Mouse (Mus musculus): ENCODE results near the gene Ttll2.
"Not testable (repeated sequence)": the region's sequence is repeated elsewhere in the genome, so short reads cannot be mapped to it uniquely, and the experiment has no call there.

Gene Ttll2

DNA sequence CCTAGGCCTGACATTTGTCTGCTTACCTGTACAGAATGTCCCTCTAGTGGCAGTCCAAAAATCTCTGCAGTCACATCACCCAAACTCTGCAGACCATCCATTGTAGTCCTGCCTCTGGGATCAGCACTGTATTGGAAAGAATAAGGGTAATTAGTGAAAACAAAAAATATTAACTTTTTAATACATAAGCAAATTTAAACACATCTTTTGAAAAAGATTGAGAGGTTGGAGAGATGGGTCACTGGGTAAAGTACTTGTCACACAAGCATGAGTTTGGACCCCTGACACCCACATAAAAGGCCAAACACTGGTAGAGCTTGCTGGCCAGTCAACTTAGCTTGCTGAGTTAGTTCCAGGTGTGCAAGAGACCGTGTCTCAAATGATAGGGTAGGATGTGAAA, at the start of gene Ttll2:
Ttll2 (minus strand) TSS at position 101 of the 400 bp plus-strand sequence.
- not testable (repeated sequence) for DNase-seq

- not testable (repeated sequence) for DNase-seq
These were observed 47.3 kb upstream of the Ttll2 start for GRCm38 (mm10) chr17:7399770-7400169.

GRCm38 (mm10) chr17:7398198-7398847, 45.8 kb upstream of the Ttll2 start:
- not testable (repeated sequence) for DNase-seq

GRCm38 (mm10) chr17:7397079-7397478, 44.6 kb upstream of the Ttll2 start:
- DNase-seq, result not testable (repeated sequence)

DNA sequence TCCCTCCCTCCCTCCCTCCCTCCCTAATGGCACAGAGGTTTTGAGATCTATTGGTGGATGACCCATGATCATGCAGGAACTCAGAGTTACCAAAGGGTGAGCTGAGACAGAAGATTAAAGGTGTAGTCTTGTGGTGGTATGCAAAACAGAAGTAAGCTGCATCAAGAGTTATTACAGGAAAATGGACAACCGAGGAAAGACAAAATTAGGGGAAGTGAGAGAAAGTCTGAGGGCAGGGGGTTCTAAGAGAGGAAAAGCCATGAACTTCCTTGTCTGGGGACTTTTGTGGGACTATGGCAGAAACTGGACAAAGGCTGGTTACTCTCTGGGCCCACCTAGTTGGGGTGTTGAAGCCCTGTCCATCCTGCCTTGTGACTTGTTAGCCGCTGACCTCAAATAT, 43.8 kb upstream of the Ttll2 start:
- not testable (repeated sequence) for DNase-seq

GRCm38 (mm10) chr17:7395671-7396070, 43.2 kb upstream of the Ttll2 start:
- not testable (repeated sequence) for DNase-seq

DNA sequence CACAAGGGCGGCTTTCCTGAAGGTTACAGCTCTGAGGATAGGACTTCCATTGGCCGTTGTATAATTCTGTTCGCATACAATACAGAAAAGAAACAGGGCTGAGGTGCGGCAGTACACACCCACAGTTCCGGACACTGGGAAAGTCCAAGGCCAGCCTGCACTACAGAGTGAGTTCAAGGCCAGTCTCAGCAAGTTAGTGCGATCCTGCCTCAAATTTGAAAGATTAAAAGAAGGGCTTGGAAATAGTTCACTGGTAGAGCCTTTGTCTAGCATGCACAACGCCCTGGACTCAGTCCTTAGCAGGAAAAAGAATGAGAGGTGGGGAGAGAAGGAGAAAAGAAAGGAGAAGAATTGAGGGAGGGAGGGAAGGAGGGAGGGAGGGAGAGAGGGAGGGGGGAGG, 42.6 kb upstream of the Ttll2 start:
- DNase-seq, result not testable (repeated sequence)

- not testable (repeated sequence) for DNase-seq
These were observed 37.4 kb upstream of the Ttll2 start for GRCm38 (mm10) chr17:7389898-7390297.

- DNase-seq, result not testable (repeated sequence)
These were observed 36.5 kb upstream of the Ttll2 start for GRCm38 (mm10) chr17:7388958-7389356.

DNA sequence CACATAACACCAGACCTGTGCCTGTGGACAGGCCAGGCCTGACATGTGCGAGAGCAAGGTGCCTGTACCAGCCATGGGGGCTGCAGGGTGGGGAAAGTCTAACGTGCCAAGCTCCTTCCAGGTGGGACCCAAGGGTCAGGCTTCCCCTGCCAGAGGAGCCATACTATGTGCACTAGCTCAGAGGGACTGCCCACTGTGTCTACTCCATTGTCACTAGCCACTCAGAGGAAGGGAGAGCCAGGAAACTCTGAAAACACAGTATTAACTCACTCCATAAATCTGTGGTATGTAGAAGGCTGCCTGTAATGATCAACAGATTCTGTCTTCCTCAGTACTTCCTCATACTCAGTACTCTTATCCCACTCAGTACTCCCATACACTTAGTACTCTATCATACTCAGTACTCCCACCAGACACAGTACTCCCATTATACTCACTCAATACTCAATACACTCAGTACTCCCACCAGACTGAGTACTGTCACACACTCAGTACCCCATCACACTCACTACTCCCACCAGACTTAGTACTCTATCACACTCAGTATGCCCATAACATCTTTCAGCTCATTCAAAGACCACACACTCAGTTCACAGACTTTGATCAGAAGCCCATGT, 36.0 kb upstream of the Ttll2 start:
- not testable (repeated sequence) for DNase-seq

DNA sequence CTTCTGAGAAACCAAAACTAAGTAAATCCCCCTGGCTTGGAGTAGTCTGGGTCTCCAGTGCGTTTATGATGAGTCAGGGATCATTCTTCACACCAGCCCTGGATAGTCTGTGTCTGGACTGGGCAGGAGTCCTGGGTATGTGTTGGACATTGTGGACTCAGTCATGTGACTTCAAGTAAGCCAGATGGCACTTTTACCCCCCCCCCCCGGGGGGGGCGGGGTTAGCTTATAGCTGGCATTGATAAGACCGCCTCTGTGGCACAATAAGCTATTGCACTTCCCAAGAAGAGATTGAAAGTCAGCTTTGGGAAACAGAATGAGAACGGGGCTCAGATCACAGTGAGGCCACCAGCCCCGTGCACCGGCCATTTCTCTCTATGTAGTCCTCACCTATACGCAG, 33.5 kb upstream of the Ttll2 start:
- DNase-seq, result not testable (repeated sequence)

DNA sequence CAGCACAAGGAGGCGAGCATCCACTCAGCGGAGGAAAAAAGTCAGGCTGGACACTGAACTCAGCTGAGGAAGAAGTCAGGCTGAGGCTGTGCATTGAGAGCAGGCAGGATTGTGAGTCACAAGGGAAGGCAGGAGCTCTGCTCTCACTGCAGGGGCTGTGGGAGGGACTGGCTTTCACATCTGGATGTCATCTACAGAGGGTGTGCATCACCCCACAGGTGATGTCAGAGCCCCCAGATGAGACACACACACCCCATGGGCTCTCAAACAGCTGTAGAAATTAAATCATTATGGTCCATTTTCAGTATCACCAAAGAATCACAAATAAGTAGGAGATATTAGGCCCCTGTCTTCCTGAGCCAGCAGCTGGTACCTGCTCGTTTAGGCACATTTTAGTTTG, 32.9 kb upstream of the Ttll2 start, which contains the start of gene Unc93a2:
Unc93a2 (minus strand) TSS at position 101 of the 400 bp plus-strand sequence.
- DNase-seq, result not testable (repeated sequence)

GRCm38 (mm10) chr17:7383167-7384143, 31.0 kb upstream of the Ttll2 start:
- DNase-seq, result not testable (repeated sequence)

GRCm38 (mm10) chr17:7382711-7383110, 30.2 kb upstream of the Ttll2 start:
- DNase-seq, result not testable (repeated sequence)

GRCm38 (mm10) chr17:7377907-7378306, 25.4 kb upstream of the Ttll2 start:
- DNase-seq, result not testable (repeated sequence)

- not testable (repeated sequence) for DNase-seq
These were observed 24.6 kb upstream of the Ttll2 start for GRCm38 (mm10) chr17:7376951-7377700.

- not testable (repeated sequence) for DNase-seq
These were observed 19.4 kb upstream of the Ttll2 start, which contains the start of gene Gm49630 for GRCm38 (mm10) chr17:7371879-7372278. TSS of gene Gm49630 (minus strand) at chr17:7371979.

DNA sequence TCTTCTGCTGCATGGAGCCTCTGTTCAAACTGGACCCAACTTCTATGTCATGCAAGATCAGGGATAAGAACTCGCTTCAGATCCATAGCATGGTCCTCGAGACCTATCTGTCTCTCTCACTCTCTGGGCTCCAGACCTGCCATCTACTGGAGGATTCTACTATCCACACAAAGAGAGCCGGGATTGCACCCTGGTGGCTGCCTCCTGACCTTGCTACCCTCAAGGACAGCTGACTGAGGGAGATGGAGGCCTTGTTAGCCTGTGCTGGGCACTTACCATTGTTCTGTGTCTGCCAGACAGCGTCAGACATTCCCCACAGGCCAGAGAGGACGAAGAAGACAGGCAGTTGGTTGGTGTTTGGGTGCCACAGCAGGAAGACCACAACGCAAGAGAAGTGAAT, 16.9 kb upstream of the Ttll2 start:
- not testable (repeated sequence) for DNase-seq

GRCm38 (mm10) chr17:7366676-7367374, 14.3 kb upstream of the Ttll2 start:
- DNase-seq, result not testable (repeated sequence)

GRCm38 (mm10) chr17:7366265-7366664, 13.8 kb upstream of the Ttll2 start:
- DNase-seq, result not testable (repeated sequence)

DNA sequence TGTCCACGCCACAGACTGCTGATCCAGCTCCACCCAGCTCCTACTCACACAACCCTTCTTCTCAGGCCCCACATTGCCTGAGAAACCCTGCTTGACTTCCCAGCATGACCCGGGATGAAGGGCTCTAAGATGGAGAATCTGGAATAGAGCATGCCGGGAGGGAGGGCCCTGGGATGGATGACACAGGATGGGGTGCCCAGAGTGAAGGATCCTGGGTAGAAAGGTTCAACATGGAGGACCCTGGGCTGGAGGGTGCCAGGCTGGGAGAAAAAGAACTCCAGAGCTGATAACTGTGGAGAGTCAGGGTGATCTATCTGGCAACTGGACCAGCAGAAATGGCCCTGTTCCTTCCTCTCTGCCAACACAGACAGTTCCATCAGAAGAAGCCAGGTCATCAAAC, 13.1 kb upstream of the Ttll2 start:
- DNase-seq, result not testable (repeated sequence)
